Mouse (Mus musculus): Measurements from ENCODE around the gene Emg1. TPM values are rescaled to one million over a fixed set of nuclear protein-coding genes. Genes with fewer than 3 reads are reported as not detected.

Gene Emg1
- polyA plus RNA-seq, 1 experiment = 118 TPM

DNA sequence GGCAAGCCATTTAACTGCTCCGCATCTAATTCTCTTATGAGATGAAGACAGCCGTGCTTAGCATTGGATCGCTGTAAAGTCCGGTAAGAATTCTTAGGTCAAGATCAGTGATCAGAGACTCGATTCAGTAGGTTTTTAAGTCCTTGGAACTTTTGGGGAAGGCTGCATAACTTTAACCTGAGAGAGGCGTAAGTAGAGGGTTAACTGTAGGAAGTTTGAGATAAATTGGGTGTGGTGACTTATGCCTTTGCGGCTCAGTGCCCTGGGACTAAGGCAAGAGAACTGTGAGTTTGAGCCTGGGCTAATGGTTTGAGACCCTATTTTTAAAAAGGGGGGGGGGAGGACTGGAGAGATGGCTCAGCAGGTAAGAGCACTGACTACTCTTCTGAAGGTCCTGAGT, 47.7 kb downstream of the Emg1 start:
- Histone ChIP-seq H3K27me3 (ENCODE audit: control insufficient read depth, insufficient read depth, low read length, poor library complexity, severe bottlenecking) (no peaks in the 10 kb centered on the region), H3K4me3 (ENCODE audit: low read depth, low read length) (no peak overlapping the region), H3K9me3 (replicated peaks; ENCODE audit: control insufficient read depth, insufficient read depth, low read length, poor library complexity, severe bottlenecking) (no peaks in the 10 kb centered on the region), H3K4me1 (ENCODE audit: control insufficient read depth, insufficient read depth, low read length) (no peaks in the 10 kb centered on the region), H3K36me3 (ENCODE audit: control insufficient read depth, insufficient read depth, low read length, poor library complexity, severe bottlenecking) (no peaks in the 10 kb centered on the region), H3K27ac (ENCODE audit: insufficient read depth, low read length) (no peak overlapping the region), H3K9ac (ENCODE audit: low read depth, poor library complexity, severe bottlenecking) (no peak overlapping the region)
- TF ChIP-seq POLR2A (IDR thresholded peaks at IDR 0.05; ENCODE audit: insufficient read depth, low read length) (no peak), CTCF (IDR thresholded peaks at IDR 0.05; ENCODE audit: low read depth, low read length) (no peak), EP300 (IDR thresholded peaks at IDR 0.05; ENCODE audit: insufficient read depth, low read depth, low read length) (no peak)

DNA sequence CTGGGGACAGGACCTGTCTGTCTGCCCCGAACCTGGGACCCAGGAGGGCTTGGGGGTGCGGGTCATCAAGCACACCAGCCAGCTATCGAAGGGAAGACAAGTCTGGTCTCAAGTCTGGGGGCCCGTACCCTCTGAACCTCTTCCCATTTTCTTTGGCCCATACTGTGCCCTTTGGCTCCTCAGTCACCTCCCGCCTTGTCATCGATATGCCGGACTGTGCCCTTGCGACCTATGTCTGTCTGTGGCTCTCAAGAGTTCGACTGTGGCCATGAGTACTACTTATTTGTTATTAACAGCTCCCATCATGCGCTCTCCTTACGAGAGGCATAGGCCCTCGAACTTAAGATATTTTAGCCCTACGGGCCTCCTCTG, 48.6 kb downstream of the Emg1 start:
- TF ChIP-seq CTCF (IDR thresholded peaks at IDR 0.05; ENCODE audit: low read depth, low read length) (no peak), POLR2A (IDR thresholded peaks at IDR 0.05; ENCODE audit: insufficient read depth, low read length) (no peak), EP300 (IDR thresholded peaks at IDR 0.05; ENCODE audit: insufficient read depth, low read depth, low read length) (no peak)
- Histone ChIP-seq H3K27ac (ENCODE audit: insufficient read depth, low read length) (no peak overlapping the region; the same call in 1 of the 2 replicates), H3K27me3 (ENCODE audit: control insufficient read depth, insufficient read depth, low read length, poor library complexity, severe bottlenecking) (no peaks in the 10 kb centered on the region)

DNA sequence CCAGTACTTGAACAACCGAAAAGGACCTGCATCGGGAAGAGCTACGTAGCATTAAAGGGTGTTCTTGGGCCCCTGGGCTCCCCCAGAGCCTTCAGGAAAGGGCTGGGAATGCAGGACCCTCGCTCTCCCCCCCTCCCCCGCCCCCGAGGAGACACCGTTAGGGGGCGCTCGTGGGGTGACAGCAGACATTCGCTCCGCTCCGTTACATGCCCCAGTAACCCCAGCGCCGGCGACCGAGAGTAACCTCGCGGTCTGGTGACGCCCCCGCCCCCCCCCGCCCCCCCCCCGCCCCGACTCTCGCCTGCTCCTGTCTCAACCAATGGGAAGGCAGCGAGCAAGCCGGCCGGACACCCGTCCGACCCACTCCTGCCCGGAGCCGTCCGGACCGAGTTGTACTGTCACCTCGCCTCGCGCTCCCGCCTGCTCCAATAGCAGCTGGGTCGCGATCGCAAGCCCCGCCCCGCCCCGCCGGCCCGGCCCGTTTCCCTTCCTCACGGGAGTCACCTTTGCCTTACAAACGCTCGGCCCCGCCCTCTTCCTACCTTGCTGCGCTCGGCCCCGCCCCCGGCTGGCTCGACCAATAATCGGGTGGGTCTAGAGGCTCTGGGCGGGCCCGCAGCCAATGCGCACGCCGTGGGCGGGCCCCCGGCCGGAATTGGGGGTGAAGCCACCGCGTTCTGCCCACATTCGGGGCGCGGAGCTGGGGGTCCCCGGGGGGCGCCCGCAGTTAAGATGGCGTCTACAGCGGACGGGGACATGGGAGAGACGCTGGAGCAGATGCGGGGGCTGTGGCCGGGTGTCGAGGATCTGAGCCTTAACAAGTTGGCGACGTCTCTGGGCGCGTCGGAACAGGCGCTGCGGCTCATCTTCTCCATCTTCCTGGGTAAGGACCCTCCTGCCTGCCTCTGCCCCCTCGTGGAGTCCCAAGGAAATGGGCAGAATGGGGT, 49.2 kb downstream of the Emg1 start, which contains the start of gene Lpcat3:
Gene Lpcat3, plus strand, starts transcription at position 551 of the 947 bp plus-strand sequence.
- Histone ChIP-seq H3K4me3 (ENCODE audit: low read depth, low read length) (peak within 1 kb of the TSS; percentile 92), H3K27ac (ENCODE audit: insufficient read depth, low read length) (peak within 1 kb of the TSS; percentile 53), H3K4me1 (ENCODE audit: control insufficient read depth, insufficient read depth, low read length) (no peaks in the 10 kb centered on the region), H3K27me3 (ENCODE audit: control insufficient read depth, insufficient read depth, low read length, poor library complexity, severe bottlenecking) (no peaks in the 10 kb centered on the region), H3K36me3 (ENCODE audit: control insufficient read depth, insufficient read depth, low read length, poor library complexity, severe bottlenecking) (no peaks in the 10 kb centered on the region), H3K9me3 (replicated peaks; ENCODE audit: control insufficient read depth, insufficient read depth, low read length, poor library complexity, severe bottlenecking) (no peaks in the 10 kb centered on the region), H3K9ac (ENCODE audit: low read depth, poor library complexity, severe bottlenecking) (peak within 1 kb of the TSS; percentile 60)
- TF ChIP-seq CTCF (IDR thresholded peaks at IDR 0.05; ENCODE audit: low read depth, low read length) (peak; percentile 53), POLR2A (IDR thresholded peaks at IDR 0.05; ENCODE audit: insufficient read depth, low read length) (no peak), EP300 (IDR thresholded peaks at IDR 0.05; ENCODE audit: insufficient read depth, low read depth, low read length) (no peak)

More for the DNA sequence above, 48.6 kb downstream of the Emg1 start:
- peak overlapping the region; percentile 60 for H3K9ac ChIP-seq (ENCODE audit: low read depth, poor library complexity, severe bottlenecking)
- H3K36me3 ChIP-seq (ENCODE audit: control insufficient read depth, insufficient read depth, low read length, poor library complexity, severe bottlenecking) = no peaks in the 10 kb centered on the region
- H3K9me3 ChIP-seq (replicated peaks; ENCODE audit: control insufficient read depth, insufficient read depth, low read length, poor library complexity, severe bottlenecking) = no peaks in the 10 kb centered on the region
- H3K4me3 ChIP-seq (ENCODE audit: low read depth, low read length) = peak overlapping the region; percentile 92
- H3K4me1 ChIP-seq (ENCODE audit: control insufficient read depth, insufficient read depth, low read length) = no peaks in the 10 kb centered on the region

DNA sequence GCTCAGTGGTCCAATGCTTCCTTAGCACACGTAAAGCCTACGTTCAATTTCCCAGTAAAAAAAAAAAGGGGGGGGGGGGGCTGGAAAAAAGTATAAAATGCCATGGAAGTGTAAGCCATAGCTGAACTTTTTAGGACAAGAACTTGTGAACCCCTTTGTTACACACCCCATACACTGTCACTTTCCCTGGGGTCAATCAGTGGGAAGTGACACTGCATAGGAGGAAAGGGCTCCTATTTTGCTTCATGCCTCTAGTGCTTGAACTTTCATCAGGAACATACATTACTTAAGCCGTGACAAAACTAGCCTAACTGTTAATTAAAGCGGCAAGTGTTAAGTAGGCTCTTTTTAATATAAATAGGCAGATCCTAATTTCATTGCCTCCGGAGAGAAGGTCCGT, 50.0 kb downstream of the Emg1 start:
- Histone ChIP-seq H3K9me3 (replicated peaks; ENCODE audit: control insufficient read depth, insufficient read depth, low read length, poor library complexity, severe bottlenecking) (no peaks in the 10 kb centered on the region), H3K4me1 (ENCODE audit: control insufficient read depth, insufficient read depth, low read length) (no peaks in the 10 kb centered on the region), H3K4me3 (ENCODE audit: low read depth, low read length) (peak overlapping the region; percentile 75), H3K27ac (ENCODE audit: insufficient read depth, low read length) (peak overlapping the region; percentile 53), H3K27me3 (ENCODE audit: control insufficient read depth, insufficient read depth, low read length, poor library complexity, severe bottlenecking) (no peaks in the 10 kb centered on the region), H3K9ac (ENCODE audit: low read depth, poor library complexity, severe bottlenecking) (peak overlapping the region; percentile 46), H3K36me3 (ENCODE audit: control insufficient read depth, insufficient read depth, low read length, poor library complexity, severe bottlenecking) (no peaks in the 10 kb centered on the region)
- TF ChIP-seq POLR2A (IDR thresholded peaks at IDR 0.05; ENCODE audit: insufficient read depth, low read length) (no peak), CTCF (IDR thresholded peaks at IDR 0.05; ENCODE audit: low read depth, low read length) (no peak), EP300 (IDR thresholded peaks at IDR 0.05; ENCODE audit: insufficient read depth, low read depth, low read length) (no peak)

DNA sequence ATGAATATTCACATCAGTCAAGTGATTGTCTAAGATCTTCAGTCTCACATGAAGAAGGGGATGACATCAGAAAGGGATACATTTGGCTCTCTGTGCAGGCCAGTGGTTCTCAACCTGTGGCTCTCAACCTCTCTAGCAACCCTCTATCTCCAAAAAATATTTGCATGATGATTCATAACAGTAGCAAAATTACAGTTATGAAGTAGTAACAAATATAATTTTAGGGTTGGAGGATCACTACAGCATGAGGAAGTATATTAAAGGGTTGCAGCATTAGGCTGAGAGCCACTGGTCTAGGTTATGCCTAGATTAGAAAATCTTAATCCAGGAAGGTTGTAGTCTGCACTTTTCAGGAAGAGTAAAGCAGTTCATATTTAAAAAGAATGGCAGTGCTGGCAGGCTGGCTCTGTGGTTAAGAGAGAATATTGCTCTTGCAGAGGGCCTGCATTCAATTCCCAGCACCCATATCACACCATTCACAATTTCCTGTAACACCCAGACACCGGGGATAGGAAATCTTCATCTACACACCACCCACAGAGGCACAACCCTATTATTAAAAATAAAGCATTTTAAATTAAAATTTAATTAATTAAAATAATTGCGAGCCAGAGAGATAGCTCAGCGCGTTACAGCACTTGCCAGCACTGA, 50.7 kb downstream of the Emg1 start:
- Histone ChIP-seq H3K4me1 (ENCODE audit: control insufficient read depth, insufficient read depth, low read length) (no peaks in the 10 kb centered on the region), H3K27me3 (ENCODE audit: control insufficient read depth, insufficient read depth, low read length, poor library complexity, severe bottlenecking) (no peaks in the 10 kb centered on the region), H3K4me3 (ENCODE audit: low read depth, low read length) (no peak overlapping the region), H3K27ac (ENCODE audit: insufficient read depth, low read length) (no peak overlapping the region), H3K9me3 (replicated peaks; ENCODE audit: control insufficient read depth, insufficient read depth, low read length, poor library complexity, severe bottlenecking) (no peaks in the 10 kb centered on the region), H3K9ac (ENCODE audit: low read depth, poor library complexity, severe bottlenecking) (peak overlapping the region; percentile 46; the same call in 1 of the 2 replicates), H3K36me3 (ENCODE audit: control insufficient read depth, insufficient read depth, low read length, poor library complexity, severe bottlenecking) (no peaks in the 10 kb centered on the region)
- TF ChIP-seq POLR2A (IDR thresholded peaks at IDR 0.05; ENCODE audit: insufficient read depth, low read length) = no peak
- TF ChIP-seq CTCF (IDR thresholded peaks at IDR 0.05; ENCODE audit: low read depth, low read length) = no peak
- no peak for TF ChIP-seq EP300 (IDR thresholded peaks at IDR 0.05; ENCODE audit: insufficient read depth, low read depth, low read length)

Measured in ES-Bruce4 (cell line).